Mouse (Mus musculus) E14TG2a.4 (cell line): Measurements from ENCODE around the gene Zranb1.

Experiments used
- H3K27me3 ChIP-seq: 2 replicates; pipeline ENCODE4 v1.6.1; 2014; ENCODE audit warnings: low read length, control low read depth; ENCODE audit not compliant: insufficient read depth
- H3K36me3 ChIP-seq: 2 replicates; pipeline ENCODE4 v1.6.1; 2014; ENCODE audit warnings: low read length, control low read depth; ENCODE audit not compliant: insufficient read depth
- H3K4me1 ChIP-seq: replicated peaks from 2 replicates; pipeline ENCODE4 v1.6.1; 2014; ENCODE audit warnings: low read depth, low read length, control low read depth
- H3K4me3 ChIP-seq: replicated peaks from 2 replicates; pipeline ENCODE4 v1.5.1; 2014; ENCODE audit warnings: mild to moderate bottlenecking, low read length
- H3K9me3 ChIP-seq: 2 replicates; pipeline ENCODE4 v1.6.1; 2014; ENCODE audit warnings: low read length, control low read depth
- CTCF ChIP-seq: conservative IDR thresholded peaks from 2 replicates; pipeline ENCODE4 v1.5.1; 2014; ENCODE audit warnings: low read length
- NANOG ChIP-seq: IDR thresholded peaks from 2 replicates; pipeline ENCODE4 v1.6.1; 2014; ENCODE audit warnings: borderline replicate concordance, low read length, mixed read lengths
- POU5F1 ChIP-seq: IDR thresholded peaks from 2 replicates; pipeline ENCODE4 v1.6.1; 2014; ENCODE audit warnings: low read length, borderline replicate concordance

Gene Zranb1

GRCm38 (mm10) chr7:132977981-132978380, 47.0 kb downstream of the Zranb1 start:
- no peaks in the 10 kb centered on the region for H3K9me3 ChIP-seq
- TF ChIP-seq NANOG (no peak), POU5F1 (no peak), CTCF (no peak)
- H3K36me3 ChIP-seq, result peaks cover 62% of the 10 kb centered on the region
- H3K4me1 ChIP-seq, result peaks cover 12% of the 10 kb centered on the region
- no peaks in the 10 kb centered on the region for H3K27me3 ChIP-seq
- no peak overlapping the region for H3K4me3 ChIP-seq

- TF ChIP-seq NANOG (no peak), CTCF (no peak), POU5F1 (no peak)
- H3K27me3 ChIP-seq, result no peaks in the 10 kb centered on the region
- H3K4me1 ChIP-seq, result peaks cover 4% of the 10 kb centered on the region; the same call in 1 of the 2 replicates
- peaks cover 77% of the 10 kb centered on the region for H3K36me3 ChIP-seq
- no peak overlapping the region for H3K4me3 ChIP-seq
- H3K9me3 ChIP-seq, result no peaks in the 10 kb centered on the region
These were observed 51.7 kb downstream of the Zranb1 start for GRCm38 (mm10) chr7:132982639-132983038.

GRCm38 (mm10) chr7:132989839-132990238, 58.9 kb downstream of the Zranb1 start:
- Histone ChIP-seq H3K9me3 (no peaks in the 10 kb centered on the region), H3K36me3 (peaks cover 95% of the 10 kb centered on the region), H3K4me1 (peaks cover 60% of the 10 kb centered on the region), H3K27me3 (no peaks in the 10 kb centered on the region), H3K4me3 (no peak overlapping the region)
- TF ChIP-seq CTCF, result no peak
- no peak for TF ChIP-seq POU5F1
- TF ChIP-seq NANOG, result no peak

- Histone ChIP-seq H3K36me3 (peaks cover 95% of the 10 kb centered on the region), H3K4me1 (peaks cover 76% of the 10 kb centered on the region), H3K4me3 (no peak overlapping the region), H3K27me3 (no peaks in the 10 kb centered on the region), H3K9me3 (no peaks in the 10 kb centered on the region)
- TF ChIP-seq CTCF, result no peak
These were observed 60.4 kb downstream of the Zranb1 start for GRCm38 (mm10) chr7:132991240-132991900.

- no peaks in the 10 kb centered on the region for H3K27me3 ChIP-seq
- TF ChIP-seq CTCF (no peak), POU5F1 (no peak), NANOG (no peak)
These were observed 62.1 kb downstream of the Zranb1 start for GRCm38 (mm10) chr7:132992967-132993615.

DNA sequence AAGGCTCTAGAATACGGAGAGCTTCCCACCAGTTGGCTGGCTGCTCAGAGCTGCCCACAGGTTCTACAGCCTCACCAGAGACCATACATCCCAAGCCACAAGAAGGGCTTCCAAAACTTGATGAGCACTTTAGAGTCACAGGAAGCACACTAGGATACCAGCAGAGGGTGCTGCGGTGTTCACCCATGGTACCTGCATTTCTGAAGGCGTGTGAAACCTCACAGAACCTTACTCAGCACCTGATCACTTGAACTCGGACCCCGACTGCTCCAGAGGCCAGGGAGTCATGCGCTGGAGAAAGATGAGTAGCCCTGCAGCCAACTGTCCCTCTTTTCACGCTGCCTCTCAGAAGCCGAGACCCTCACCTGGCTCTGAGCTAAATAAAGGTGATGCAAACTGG, 63.2 kb downstream of the Zranb1 start:
- H3K36me3 ChIP-seq, result peaks cover 100% of the 10 kb centered on the region
- no peak for TF ChIP-seq POU5F1
- no peak for TF ChIP-seq NANOG
- TF ChIP-seq CTCF, result no peak
- H3K27me3 ChIP-seq, result no peaks in the 10 kb centered on the region

More at GRCm38 (mm10) chr7:132992967-132993615, 62.1 kb downstream of the Zranb1 start:
- no peaks in the 10 kb centered on the region for H3K9me3 ChIP-seq
- no peak overlapping the region for H3K4me3 ChIP-seq
- peaks cover 100% of the 10 kb centered on the region for H3K36me3 ChIP-seq
- H3K4me1 ChIP-seq, result peaks cover 89% of the 10 kb centered on the region

GRCm38 (mm10) chr7:132994628-132995191, 63.8 kb downstream of the Zranb1 start:
- Histone ChIP-seq H3K9me3 (no peaks in the 10 kb centered on the region), H3K27me3 (no peaks in the 10 kb centered on the region), H3K36me3 (peaks cover 100% of the 10 kb centered on the region), H3K4me1 (peaks cover 89% of the 10 kb centered on the region), H3K4me3 (no peak overlapping the region)
- TF ChIP-seq CTCF, result no peak
- no peak for TF ChIP-seq NANOG
- no peak for TF ChIP-seq POU5F1

More for the DNA sequence above, 63.2 kb downstream of the Zranb1 start:
- H3K9me3 ChIP-seq, result no peaks in the 10 kb centered on the region
- no peak overlapping the region for H3K4me3 ChIP-seq
- H3K4me1 ChIP-seq, result peaks cover 89% of the 10 kb centered on the region

- peaks cover 100% of the 10 kb centered on the region for H3K36me3 ChIP-seq
- no peak overlapping the region for H3K4me3 ChIP-seq
- peaks cover 89% of the 10 kb centered on the region for H3K4me1 ChIP-seq
- TF ChIP-seq POU5F1 (no peak), CTCF (0 out of 2 replicates have a peak, but pooled peaks have one; percentile 13)
- H3K9me3 ChIP-seq, result no peaks in the 10 kb centered on the region
- no peaks in the 10 kb centered on the region for H3K27me3 ChIP-seq
These were observed 65.4 kb downstream of the Zranb1 start for GRCm38 (mm10) chr7:132996391-132996790.
